8 mouse cellular contexts compared by ENCODE assay signal in the genomic region with DNA sequence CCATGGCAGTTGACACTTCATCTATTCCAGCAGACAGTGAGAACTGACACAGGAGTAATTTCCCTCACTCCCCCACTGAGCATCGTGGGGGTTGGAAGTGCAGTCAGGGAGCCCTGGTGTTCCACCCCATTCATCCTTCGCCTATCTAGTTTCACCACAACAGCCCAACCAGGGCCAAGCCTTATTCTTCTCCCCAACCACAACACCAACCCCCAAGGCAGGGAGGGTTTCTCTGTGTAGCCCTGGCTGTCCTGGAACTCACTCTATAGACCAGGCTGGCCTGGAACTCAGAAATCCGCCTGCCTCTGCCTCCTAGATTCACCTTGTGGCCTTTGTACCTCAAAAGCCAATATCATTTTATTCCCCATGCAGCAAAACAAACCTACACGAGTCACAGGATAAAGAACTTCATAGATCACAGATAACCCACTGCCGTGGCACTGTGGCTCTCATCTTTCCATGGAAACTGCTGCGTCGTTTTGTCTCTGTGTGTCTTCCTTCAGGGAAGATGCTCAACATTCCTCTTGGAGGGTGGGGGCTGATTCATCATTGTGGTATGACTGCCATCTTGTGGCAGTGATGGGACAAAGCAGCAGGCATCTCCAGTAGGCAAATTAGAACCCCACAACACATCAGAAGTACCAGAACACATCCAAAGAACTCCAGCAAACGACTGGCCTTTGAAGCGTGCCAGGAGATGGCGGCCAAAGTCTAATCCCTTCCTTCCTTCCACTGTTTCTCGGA.
DNase-seq lines count a peak whose midpoint lies in the region; ATAC-seq and TF ChIP-seq lines count a peak whose summit lies in the region.
"Had no signal": no experiment of that assay in that cellular context is flagged by ENCODE, and none has a peak within 500 bp of the region (broad histone marks: within the 10 kb centered on the region; RNA-seq: fewer than 3 reads in every experiment).

No protein-coding gene starts in this region.

- H3K36me3 ChIP-seq in C2C12 (ENCODE audit: control insufficient read depth, insufficient read depth) (no peaks in the 10 kb centered on the region), G1E (replicated peaks) (no peaks in the 10 kb centered on the region)
- H3K36me3 ChIP-seq in lung, embryonic 14.5 days (ENCODE audit: insufficient read depth), result no peaks in the 10 kb centered on the region
- H3K36me3 ChIP-seq: lung, embryonic 15.5 days had no signal

- no peak overlapping the region for H3K27ac ChIP-seq in lung, embryonic 14.5 days (ENCODE audit: low read depth)
- H3K27ac ChIP-seq: lung, embryonic 15.5 days had no signal

- H3K4me3 ChIP-seq in C2C12 (ENCODE audit: insufficient read depth, poor library complexity, severe bottlenecking) (no peak overlapping the region), G1E (ENCODE audit: low read depth, low read length) (no peak overlapping the region)
- no peak overlapping the region for H3K4me3 ChIP-seq in lung, embryonic 14.5 days (ENCODE audit: low read depth, low read length)
- H3K4me3 ChIP-seq: lung, embryonic 15.5 days had no signal

- 32% methylated on average over 11 of the region's 11 CpGs for WGBS in lung, embryonic 14.5 days

- no peak overlapping the region for H3K9ac ChIP-seq in lung, embryonic 14.5 days
- H3K9ac ChIP-seq: lung, embryonic 15.5 days had no signal

- H3K79me3 ChIP-seq in C2C12 (ENCODE audit: low read depth), result no peaks in the 10 kb centered on the region

- H3K9me3 ChIP-seq in G1E (replicated peaks), result no peaks in the 10 kb centered on the region
- H3K9me3 ChIP-seq in lung, embryonic 14.5 days (ENCODE audit: low read depth, low read length), result no peaks in the 10 kb centered on the region
- H3K9me3 ChIP-seq: lung, embryonic 15.5 days had no signal

- H3K79me2 ChIP-seq in C2C12 (ENCODE audit: control insufficient read depth, insufficient read depth), result no peaks in the 10 kb centered on the region

- no peak overlapping the region for H3K4me2 ChIP-seq in lung, embryonic 14.5 days
- H3K4me2 ChIP-seq: lung, embryonic 15.5 days had no signal

- H3K4me1 ChIP-seq in G1E (ENCODE audit: insufficient read depth, low read depth, low read length), result no peaks in the 10 kb centered on the region
- H3K4me1 ChIP-seq in lung, embryonic 14.5 days (ENCODE audit: insufficient read depth), result no peaks in the 10 kb centered on the region
- H3K4me1 ChIP-seq: lung, embryonic 15.5 days had no signal

- peaks cover 3% of the 10 kb centered on the region for H3K27me3 ChIP-seq in C2C12 (ENCODE audit: control insufficient read depth, insufficient read depth, insufficient read length)
- H3K27me3 ChIP-seq in G1E (ENCODE audit: insufficient read depth, low read length), result no peaks in the 10 kb centered on the region
- H3K27me3 ChIP-seq in lung, embryonic 14.5 days (ENCODE audit: insufficient read depth, low read length), result no peaks in the 10 kb centered on the region
- H3K27me3 ChIP-seq: lung, embryonic 15.5 days had no signal

- TF ChIP-seq CTCF in C2C12 (IDR thresholded peaks at IDR 0.05; ENCODE audit: control insufficient read depth, insufficient read depth, insufficient read length), result peak; percentile 41
- 0 out of 2 replicates have a peak, but pooled peaks have one; percentile 29 for TF ChIP-seq CTCF in G1E (IDR thresholded peaks at IDR 0.05; ENCODE audit: low read depth, low read length)
- TF ChIP-seq CTCF in lung, embryonic 14.5 days (IDR thresholded peaks at IDR 0.05; ENCODE audit: low read depth), result peak; percentile 81

- DNase-seq in G1E (ENCODE audit: low spot score), result peak; percentile 23
- DNase-seq in cerebellum, adult 8-10 months, result peak; percentile 79
- peak; percentile 52 for DNase-seq in forelimb bud, embryonic 11.5 days (ENCODE audit: low read depth, low spot score)
- DNase-seq in kidney, postnatal 36 days, result peak; percentile 40 to 61
- DNase-seq in lung, embryonic 14.5 days, result peak; percentile 79
- peak; percentile 77 for DNase-seq in right cerebral cortex, adult 18-20 months

- no peak for ATAC-seq in G1E (ENCODE audit: extremely low read depth, insufficient number of reproducible peaks, low FRiP score, poor library complexity, severe bottlenecking)
- ATAC-seq in lung, embryonic 14.5 days (ENCODE audit: insufficient read depth), result peak; percentile 60; the same call in 1 of the 2 replicates

- no peak overlapping the region for H3ac ChIP-seq in C2C12 (ENCODE audit: control insufficient read depth, insufficient read length, low read depth)

TF ChIP-seq in C2C12, 6 proteins besides CTCF, POLR2A, EP300 and RAD21:
- TF ChIP-seq FOSL1 (IDR thresholded peaks at IDR 0.05; ENCODE audit: insufficient read depth, low read length, poor library complexity, severe bottlenecking), result no peak
- TF ChIP-seq MAX (IDR thresholded peaks at IDR 0.05), result no peak
- no peak for TF ChIP-seq USF1 (IDR thresholded peaks at IDR 0.05; ENCODE audit: low read depth)
- no peak for TF ChIP-seq CEBPB (IDR thresholded peaks at IDR 0.05; ENCODE audit: low read depth)
- TF ChIP-seq MYOG (IDR thresholded peaks at IDR 0.05; ENCODE audit: control insufficient read depth, extremely low read depth, insufficient read length), result no peak
- no peak for TF ChIP-seq MYOD1 (IDR thresholded peaks at IDR 0.05; ENCODE audit: control insufficient read depth, insufficient read length, low read depth)

Comparison
In these comparisons a context has a peak if more than half of its experiments do, and no peak if none do; other contexts are left out.
1. CTCF ChIP-seq: peak in every context shown above with its lines; median percentile 81 in lung, embryonic 14.5 days; 41 in C2C12; 29 in G1E.
2. DNase-seq: peak in every context shown above with its lines; median percentile 79 in cerebellum, adult 8-10 months; 79 in lung, embryonic 14.5 days; 77 in right cerebral cortex, adult 18-20 months; 52 in forelimb bud, embryonic 11.5 days; 50 in kidney, postnatal 36 days; 23 in G1E.